Mouse (Mus musculus) heart, embryonic 12.5 days (tissue): ENCODE measurements around the gene Dbt. TPM values are rescaled to one million over a fixed set of nuclear protein-coding genes. Genes with fewer than 3 reads are reported as not detected.
A peak's percentile ranks its signal among the peaks of the same experiment; 100 is the strongest.

Experiments used
- ATAC-seq: fragments of 200-750 bp; cut with Nextera tagmentation; 2 replicates; pipeline ENCODE4 v1.8.0; 2017; ENCODE audit warnings: moderate TSS enrichment, moderate library complexity; ENCODE audit not compliant: insufficient number of reproducible peaks, low FRiP score
- H3K27ac ChIP-seq: fragments of 300-500 bp; sonication (generic); 2 replicates; pipeline ENCODE4 v1.5.1; 2016; ENCODE audit warnings: mild to moderate bottlenecking, moderate library complexity; ENCODE audit not compliant: poor library complexity, severe bottlenecking
- H3K27me3 ChIP-seq: fragments of 300-500 bp; sonication (generic); replicated peaks from 2 replicates; pipeline ENCODE4 v1.6.1; 2016; ENCODE audit warnings: mild to moderate bottlenecking, moderate library complexity
- H3K36me3 ChIP-seq: fragments of 300-500 bp; sonication (generic); 2 replicates; pipeline ENCODE4 v1.6.1; 2016; ENCODE audit warnings: mild to moderate bottlenecking, moderate library complexity
- H3K4me1 ChIP-seq: fragments of 300-500 bp; sonication (generic); replicated peaks from 2 replicates; pipeline ENCODE4 v1.6.1; 2016; ENCODE audit warnings: mild to moderate bottlenecking
- H3K4me2 ChIP-seq: fragments of 300-500 bp; sonication (generic); 2 replicates; pipeline ENCODE4 v1.6.1; 2016; ENCODE audit warnings: mild to moderate bottlenecking, moderate library complexity
- H3K4me3 ChIP-seq: fragments of 300-500 bp; sonication (generic); 2 replicates; pipeline ENCODE4 v1.5.1; 2016; ENCODE audit warnings: mild to moderate bottlenecking
- H3K9ac ChIP-seq: fragments of 300-500 bp; sonication (generic); 2 replicates; pipeline ENCODE4 v1.6.1; 2016; ENCODE audit warnings: mild to moderate bottlenecking, moderate library complexity
- H3K9me3 ChIP-seq: fragments of 300-500 bp; sonication (generic); replicated peaks from 2 replicates; pipeline ENCODE4 v1.6.1; 2016; ENCODE audit warnings: mild to moderate bottlenecking, moderate library complexity
- WGBS: fragments of 180-500 bp; shearing (Covaris S2); methylation state at CpG from one replicate; pipeline ENCODE4 v1.1.7; 2016; 5-methylcytosine and 5-hydroxymethylcytosine counted together
- polyA plus RNA-seq: library from polyadenylated mRNA; unstranded; fragments of >200 nt; fragmentation: Nextera tagmentation; extraction: Ambion mirVana; gene quantifications from 2 replicates; pipeline ENCODE4 v1.2.1, GENCODE M21; 2016

Gene Dbt
- polyA plus RNA-seq, 1 experiment from 2014 or later = 26.6 TPM

DNA sequence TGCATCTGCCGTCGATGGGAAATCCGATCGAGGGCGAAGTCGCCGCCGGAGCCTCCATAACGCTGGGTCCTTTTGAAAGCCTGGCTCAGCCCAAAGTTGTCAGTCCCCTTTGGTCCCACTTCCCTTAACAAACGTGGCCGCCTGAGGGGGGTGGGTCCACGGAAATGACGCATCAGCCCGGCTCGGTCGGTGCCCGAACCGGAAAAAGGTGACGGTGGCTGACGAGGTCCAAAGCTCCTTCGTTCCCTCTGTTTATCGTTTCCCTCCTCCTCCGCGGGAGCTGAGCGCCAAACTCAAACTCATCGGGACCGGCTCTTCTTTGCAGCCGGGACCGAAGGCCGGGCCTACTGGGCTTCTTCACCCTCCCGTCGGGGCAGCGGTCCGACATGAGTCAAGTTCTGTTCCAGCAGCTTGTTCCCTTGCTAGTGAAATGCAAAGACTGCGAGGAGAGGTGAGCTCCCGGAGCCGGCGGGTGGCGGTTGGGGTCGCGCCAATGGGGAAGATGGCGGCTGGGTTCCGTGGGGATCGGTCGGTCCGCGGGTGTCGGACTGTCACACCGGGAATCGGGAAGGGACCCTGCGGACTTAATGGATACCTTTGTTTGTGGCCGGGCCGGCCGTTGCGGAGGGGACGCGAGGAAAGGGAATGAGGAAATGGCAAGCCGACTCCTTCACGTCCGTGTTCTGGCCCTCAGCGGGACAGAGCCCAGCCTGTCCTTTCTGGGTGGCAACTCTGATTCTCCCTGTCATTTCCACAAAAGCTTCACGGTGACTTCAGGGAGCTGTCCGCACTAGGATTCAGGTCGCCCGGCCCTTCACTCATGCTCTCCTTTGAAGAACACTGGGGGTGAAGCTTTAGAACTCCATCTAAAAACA is 82.1 kb downstream of the Dbt start, which contains the start of gene Sass6:
TSS of gene Sass6 (plus strand) at position 255 of the 875 bp plus-strand sequence.
- ATAC-seq = peak; percentile 96
- peak within 1 kb of the TSS; percentile 94 for H3K9ac ChIP-seq
- H3K4me3 ChIP-seq = peak within 1 kb of the TSS; percentile 85
- peaks cover 6% of the 10 kb centered on the region for H3K4me1 ChIP-seq
- no peaks in the 10 kb centered on the region for H3K27me3 ChIP-seq
- H3K9me3 ChIP-seq = no peaks in the 10 kb centered on the region
- WGBS = under 1% methylated on average over 65 of the region's 65 CpGs
- H3K4me2 ChIP-seq = peak within 1 kb of the TSS; percentile 78
- H3K27ac ChIP-seq = peak within 1 kb of the TSS; percentile 86
- H3K36me3 ChIP-seq = peaks cover 20% of the 10 kb centered on the region

DNA sequence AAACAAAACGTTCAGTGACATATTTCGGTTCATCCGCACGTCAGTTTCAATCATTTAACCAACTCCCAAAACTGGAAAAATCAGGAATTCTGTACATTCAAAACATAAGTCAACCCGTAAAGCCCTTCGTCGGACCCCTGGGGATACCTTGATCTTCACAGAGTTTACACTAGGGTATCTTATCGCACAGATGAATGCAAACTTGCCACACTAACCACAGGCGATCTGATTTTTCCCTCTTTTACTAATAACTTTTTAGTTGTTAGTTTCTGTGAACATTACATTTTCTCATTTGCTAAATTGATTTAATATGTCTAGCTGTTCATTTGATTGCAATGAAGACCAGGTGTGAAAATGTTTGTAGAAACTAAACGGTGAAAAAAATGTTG is 82.7 kb downstream of the Dbt start:
- no peak for ATAC-seq
- Histone ChIP-seq H3K4me3 (peak overlapping the region; percentile 85), H3K27me3 (no peaks in the 10 kb centered on the region), H3K4me2 (peak overlapping the region; percentile 78), H3K4me1 (peaks cover 6% of the 10 kb centered on the region), H3K27ac (no peak overlapping the region), H3K36me3 (peaks cover 15% of the 10 kb centered on the region), H3K9ac (peak overlapping the region; percentile 83), H3K9me3 (no peaks in the 10 kb centered on the region)
- WGBS = 7% methylated on average over 10 of the region's 10 CpGs

Other genes starting within 250 kb of the Dbt start
- gene Cdc14a, start 89.0 kb upstream of the Dbt start, polyA plus RNA-seq = 6.3 and 7.8 TPM in 2 replicates
- gene Rtca, start 4.9 kb upstream of the Dbt start, polyA plus RNA-seq = 59.9 and 62.4 TPM in 2 replicates
- gene Lrrc39, start 49.9 kb downstream of the Dbt start, polyA plus RNA-seq = 32.8 and 35.7 TPM in 2 replicates
- gene Sass6, start 81.9 kb downstream of the Dbt start, polyA plus RNA-seq = 19.9 and 21.0 TPM in 2 replicates
- gene Trmt13, start 101.5 kb downstream of the Dbt start, polyA plus RNA-seq = 21.8 and 24.0 TPM in 2 replicates
- 64.8 and 65.5 TPM in 2 replicates for gene Mfsd14a, start 149.6 kb downstream of the Dbt start, polyA plus RNA-seq
- gene Gm43191, start 168.2 kb downstream of the Dbt start, polyA plus RNA-seq = not detected in 2 replicates
- gene Slc35a3, start 199.8 kb downstream of the Dbt start, polyA plus RNA-seq = 14.8 and 16.0 TPM in 2 replicates